Mouse (Mus musculus): ENCODE data around the gene Wt1. TPM values are rescaled to one million over a fixed set of nuclear protein-coding genes. Genes with fewer than 3 reads are reported as not detected.

Gene Wt1
- polyA plus RNA-seq, 1 experiment from 2014 or later: 3.1 TPM

DNA sequence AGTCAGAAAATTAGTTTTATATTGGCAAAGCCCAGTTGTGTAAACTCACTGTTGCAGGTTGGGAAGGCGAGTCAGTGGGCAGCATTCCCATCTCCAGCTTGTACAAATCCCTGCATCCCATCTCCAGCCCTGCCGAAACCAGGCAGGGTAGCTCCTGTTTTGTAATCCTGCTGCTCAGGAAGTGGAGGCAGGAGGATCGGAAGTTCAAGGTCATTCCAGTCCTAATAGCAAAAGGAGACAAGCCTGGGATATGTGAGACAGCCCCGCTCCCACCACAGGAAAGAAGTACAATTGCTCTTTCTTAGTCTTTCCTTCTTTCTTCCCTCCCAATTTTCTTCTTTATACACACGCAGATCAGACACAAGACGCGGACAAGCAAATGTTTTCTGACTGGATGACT lies 25.8 kb upstream of the Wt1 start:
- H3K9ac ChIP-seq: no peak overlapping the region
- no peaks in the 10 kb centered on the region for H3K4me1 ChIP-seq
- H3K27ac ChIP-seq: no peak overlapping the region
- no peaks in the 10 kb centered on the region for H3K36me3 ChIP-seq
- H3K4me3 ChIP-seq: no peak overlapping the region
- H3K9me3 ChIP-seq: no peaks in the 10 kb centered on the region
- 0 out of 2 replicates have a peak, but pooled peaks cover 3% of the 10 kb centered on the region for H3K27me3 ChIP-seq (replicated peaks)
- 76% methylated on average over 7 of the region's 7 CpGs for WGBS
- ATAC-seq (ENCODE audit: low FRiP score, low read depth): no peak
- no peak overlapping the region for H3K4me2 ChIP-seq (replicated peaks)

DNA sequence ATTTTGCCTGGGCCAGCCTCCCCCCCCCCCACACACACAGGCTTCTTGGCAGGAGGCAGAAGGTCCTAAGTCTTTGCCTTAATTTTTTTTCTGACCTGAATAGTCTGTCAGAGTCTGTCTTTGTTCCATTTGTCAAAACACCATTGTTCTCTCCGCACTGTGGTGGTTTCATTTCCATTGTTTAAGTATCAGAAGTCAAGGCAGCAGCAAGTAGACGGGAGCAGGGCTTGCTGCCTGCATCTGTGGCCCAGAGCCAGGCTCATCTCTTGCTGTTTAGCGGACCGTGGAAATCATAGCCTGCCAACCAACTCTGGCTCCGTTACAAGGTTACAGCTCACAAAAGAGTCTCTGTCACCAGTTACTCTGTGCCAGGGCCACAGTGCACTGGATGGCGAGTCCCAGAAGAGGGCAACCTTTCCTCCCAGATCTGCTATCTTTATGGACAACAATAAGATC lies 17.6 kb upstream of the Wt1 start:
- Histone ChIP-seq H3K4me2 (replicated peaks) (no peak overlapping the region), H3K27me3 (replicated peaks) (peaks cover 14% of the 10 kb centered on the region; the same call in 1 of the 2 replicates), H3K27ac (no peak overlapping the region), H3K36me3 (no peaks in the 10 kb centered on the region), H3K9ac (no peak overlapping the region), H3K4me1 (0 out of 2 replicates have a peak, but pooled peaks cover 2% of the 10 kb centered on the region), H3K9me3 (no peaks in the 10 kb centered on the region), H3K4me3 (no peak overlapping the region)
- peak; percentile 91 for ATAC-seq (ENCODE audit: low FRiP score, low read depth)
- 7% methylated on average over 6 of the region's 6 CpGs for WGBS

DNA sequence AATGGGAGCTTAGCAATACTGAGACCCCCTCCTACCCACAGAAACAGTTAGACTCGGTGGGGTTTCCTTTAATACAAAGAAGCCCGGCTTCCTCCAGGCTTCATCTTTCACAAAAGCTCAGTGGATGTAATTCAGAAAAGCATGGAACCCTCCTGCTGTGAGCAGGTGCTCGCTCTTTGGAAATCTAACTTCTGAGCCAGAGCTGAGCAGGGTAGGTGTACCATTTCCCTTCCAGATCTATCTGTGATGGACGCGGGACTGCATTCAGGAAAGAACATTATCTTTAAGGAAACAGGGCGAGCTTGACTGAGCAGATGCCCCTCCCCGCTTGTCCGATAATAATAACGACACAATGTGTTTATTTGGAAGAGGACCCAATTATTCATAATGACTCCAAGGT lies 12.3 kb upstream of the Wt1 start:
- H3K27me3 ChIP-seq (replicated peaks): peaks cover 47% of the 10 kb centered on the region
- WGBS: 15% methylated on average over 9 of the region's 9 CpGs
- H3K4me1 ChIP-seq: 0 out of 2 replicates have a peak, but pooled peaks cover 6% of the 10 kb centered on the region
- H3K4me3 ChIP-seq: no peak overlapping the region
- no peak overlapping the region for H3K27ac ChIP-seq
- no peak overlapping the region for H3K9ac ChIP-seq
- no peaks in the 10 kb centered on the region for H3K36me3 ChIP-seq
- peak; percentile 41; the same call in 1 of the 2 replicates for ATAC-seq (ENCODE audit: low FRiP score, low read depth)
- H3K9me3 ChIP-seq: no peaks in the 10 kb centered on the region
- no peak overlapping the region for H3K4me2 ChIP-seq (replicated peaks)

DNA sequence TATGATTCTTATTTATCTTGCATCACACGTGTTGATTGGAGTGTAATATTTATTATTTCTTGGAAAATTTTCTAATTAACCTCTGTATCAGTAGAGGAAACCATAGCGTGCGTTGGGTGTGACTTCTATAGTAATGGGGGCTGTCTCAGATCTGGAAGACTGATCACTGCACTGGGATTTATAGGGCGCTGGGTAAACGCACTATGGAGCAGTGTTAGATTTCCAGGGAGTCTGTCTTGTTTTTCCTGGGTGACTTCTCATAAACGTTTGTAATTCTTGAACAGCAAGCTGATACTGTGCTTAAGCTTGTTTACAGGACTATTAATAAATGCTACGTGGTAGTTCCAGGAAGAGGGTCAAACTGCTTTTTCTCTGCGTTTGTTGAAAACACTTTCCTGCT lies 8.7 kb upstream of the Wt1 start:
- Histone ChIP-seq H3K27me3 (replicated peaks) (peaks cover 75% of the 10 kb centered on the region), H3K4me3 (no peak overlapping the region), H3K36me3 (no peaks in the 10 kb centered on the region), H3K4me2 (replicated peaks) (no peak overlapping the region), H3K4me1 (peaks cover 9% of the 10 kb centered on the region), H3K9me3 (no peaks in the 10 kb centered on the region), H3K27ac (no peak overlapping the region), H3K9ac (no peak overlapping the region)
- ATAC-seq (ENCODE audit: low FRiP score, low read depth): no peak
- 65% methylated on average over 8 of the region's 8 CpGs for WGBS

DNA sequence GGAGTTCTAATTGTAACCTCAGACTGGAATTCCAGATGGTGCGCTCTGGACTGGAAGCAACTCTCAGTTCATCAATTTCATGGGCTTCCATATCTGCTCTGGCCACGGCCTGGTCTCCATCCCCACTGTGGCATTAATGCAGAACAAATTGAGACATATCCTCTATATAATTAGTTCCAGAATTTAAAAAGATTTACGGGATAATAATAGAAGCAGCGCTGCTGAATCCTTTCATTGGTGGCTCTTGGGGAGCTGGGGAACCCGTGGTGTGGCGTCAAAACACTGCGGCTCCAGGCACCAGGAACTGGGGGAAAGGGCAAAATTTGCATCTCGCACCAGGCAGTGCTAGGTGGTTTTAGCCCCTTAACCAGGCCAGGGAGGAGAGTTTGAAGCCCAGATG lies 4.1 kb upstream of the Wt1 start:
- H3K4me1 ChIP-seq: peaks cover 26% of the 10 kb centered on the region
- WGBS: under 1% methylated on average over 8 of the region's 8 CpGs
- no peaks in the 10 kb centered on the region for H3K36me3 ChIP-seq
- no peak overlapping the region for H3K4me2 ChIP-seq (replicated peaks)
- ATAC-seq (ENCODE audit: low FRiP score, low read depth): peak; percentile 49
- H3K27me3 ChIP-seq (replicated peaks): peaks cover 93% of the 10 kb centered on the region
- no peaks in the 10 kb centered on the region for H3K9me3 ChIP-seq
- H3K27ac ChIP-seq: no peak overlapping the region
- H3K4me3 ChIP-seq: no peak overlapping the region
- H3K9ac ChIP-seq: no peak overlapping the region

DNA sequence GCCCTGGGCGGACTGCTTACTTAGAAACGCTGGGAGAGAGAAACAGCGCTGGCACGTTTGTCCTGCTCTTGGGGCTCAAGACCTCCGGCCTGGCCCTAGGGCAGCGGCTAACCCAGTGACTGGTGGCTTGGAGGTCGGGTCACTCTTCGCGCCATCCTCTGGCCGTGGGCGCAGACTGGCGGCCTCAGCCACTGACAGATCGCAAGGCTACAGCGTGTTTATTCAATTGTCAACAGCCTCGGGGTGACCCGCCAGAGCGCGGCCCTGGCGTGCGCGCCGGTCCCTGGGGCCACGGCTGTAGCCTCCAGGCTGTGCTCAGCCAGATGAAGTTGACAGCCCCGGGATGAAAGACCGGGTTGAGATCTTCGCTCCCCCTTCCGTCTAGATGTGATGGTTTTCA lies 3.4 kb upstream of the Wt1 start:
- no peaks in the 10 kb centered on the region for H3K9me3 ChIP-seq
- H3K36me3 ChIP-seq: no peaks in the 10 kb centered on the region
- H3K9ac ChIP-seq: no peak overlapping the region
- WGBS: under 1% methylated on average over 27 of the region's 27 CpGs
- no peak overlapping the region for H3K27ac ChIP-seq
- peaks cover 94% of the 10 kb centered on the region for H3K27me3 ChIP-seq (replicated peaks)
- peak overlapping the region; percentile 47 for H3K4me2 ChIP-seq (replicated peaks)
- peak overlapping the region; percentile 15 for H3K4me3 ChIP-seq
- peaks cover 30% of the 10 kb centered on the region for H3K4me1 ChIP-seq
- no peak for ATAC-seq (ENCODE audit: low FRiP score, low read depth)

DNA sequence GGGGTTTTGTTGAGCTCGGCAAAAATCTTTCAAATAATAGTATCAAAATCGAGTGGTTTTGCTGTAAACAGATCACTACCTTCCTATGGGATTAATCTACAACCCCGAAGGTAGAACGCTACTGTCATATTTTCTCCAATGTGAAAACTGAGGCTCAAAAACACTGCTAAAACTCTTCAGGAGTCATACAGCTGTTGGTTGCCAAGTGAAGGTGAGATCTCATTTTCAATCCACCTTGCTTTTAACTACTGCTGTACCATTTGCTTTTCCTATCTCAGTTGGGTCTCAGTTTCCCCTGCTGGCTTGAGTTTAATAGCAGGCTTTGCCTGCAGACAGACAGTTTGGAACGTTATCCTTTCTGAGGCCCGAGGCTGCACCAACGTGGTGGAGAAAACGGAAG lies 2.9 kb upstream of the Wt1 start:
- Histone ChIP-seq H3K36me3 (no peaks in the 10 kb centered on the region), H3K27me3 (replicated peaks) (peaks cover 96% of the 10 kb centered on the region), H3K9me3 (no peaks in the 10 kb centered on the region), H3K4me2 (replicated peaks) (no peak overlapping the region), H3K9ac (no peak overlapping the region), H3K27ac (no peak overlapping the region), H3K4me1 (peaks cover 30% of the 10 kb centered on the region), H3K4me3 (no peak overlapping the region)
- 1% methylated on average over 8 of the region's 8 CpGs for WGBS
- ATAC-seq (ENCODE audit: low FRiP score, low read depth): no peak

DNA sequence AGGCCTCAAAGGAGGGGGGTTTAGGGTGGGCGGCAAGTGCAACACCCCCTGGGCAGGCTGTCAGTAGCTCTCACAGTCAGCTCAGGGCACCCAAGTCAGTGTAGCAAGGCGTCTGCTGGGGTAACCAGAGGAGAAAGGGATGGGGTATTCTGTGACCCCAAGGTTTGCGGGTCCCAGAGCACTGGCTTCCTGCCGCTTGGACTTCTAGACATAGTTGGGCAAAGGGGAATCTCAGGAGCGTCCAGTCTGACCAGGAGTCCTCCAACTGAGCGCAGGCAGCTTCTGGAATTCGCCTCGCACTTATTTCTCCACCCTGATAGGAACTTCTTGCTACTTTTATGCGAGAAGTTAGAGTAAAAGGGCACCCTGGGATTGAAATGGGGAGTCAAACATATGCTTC lies 2.4 kb upstream of the Wt1 start:
- Histone ChIP-seq H3K27me3 (replicated peaks) (peaks cover 96% of the 10 kb centered on the region), H3K4me3 (no peak overlapping the region), H3K9ac (no peak overlapping the region), H3K9me3 (no peaks in the 10 kb centered on the region), H3K4me1 (peaks cover 30% of the 10 kb centered on the region), H3K36me3 (no peaks in the 10 kb centered on the region), H3K27ac (no peak overlapping the region), H3K4me2 (replicated peaks) (no peak overlapping the region)
- 2% methylated on average over 9 of the region's 9 CpGs for WGBS
- ATAC-seq (ENCODE audit: low FRiP score, low read depth): no peak

DNA sequence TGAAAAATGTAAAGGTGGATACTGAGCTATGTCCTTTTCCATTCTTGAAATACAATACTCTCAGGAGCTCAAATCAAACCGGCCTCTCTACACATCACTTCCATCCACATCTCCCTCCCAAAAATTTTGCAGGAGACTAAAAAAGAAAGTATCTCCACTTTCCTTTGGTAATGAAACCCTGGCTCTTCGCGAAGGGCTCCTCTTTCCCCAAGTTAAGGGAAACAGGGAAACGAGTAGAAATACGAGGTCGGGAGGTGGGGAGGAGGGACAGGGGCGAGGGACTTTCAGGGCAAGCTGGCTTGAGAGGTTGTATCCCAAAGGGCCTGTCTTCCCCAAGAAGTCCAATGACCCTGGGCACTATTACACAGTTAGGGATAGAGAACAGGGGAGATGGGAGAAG lies 1.9 kb upstream of the Wt1 start:
- ATAC-seq (ENCODE audit: low FRiP score, low read depth): no peak
- under 1% methylated on average over 7 of the region's 7 CpGs for WGBS

DNA sequence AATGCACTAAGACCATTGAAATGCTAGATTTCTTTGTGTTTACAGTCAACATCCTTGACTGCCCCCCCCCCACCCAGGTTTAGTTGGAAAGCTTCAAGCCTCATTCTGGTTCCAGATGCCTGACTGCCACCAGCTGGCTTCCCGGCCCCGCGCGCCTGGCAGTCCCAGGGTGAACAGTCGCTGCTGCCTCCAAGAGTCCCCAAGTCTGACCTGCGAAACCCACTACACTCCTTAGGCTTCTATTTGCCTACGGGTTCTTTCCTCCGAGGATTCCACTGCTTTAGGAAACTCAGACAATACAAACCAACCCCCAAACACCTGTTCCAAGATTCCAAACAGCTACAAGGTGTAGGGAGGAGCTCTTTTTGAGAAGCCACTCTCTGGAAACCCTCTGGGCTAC lies 1.1 kb upstream of the Wt1 start:
- H3K9ac ChIP-seq: no peak overlapping the region
- no peak overlapping the region for H3K27ac ChIP-seq
- peaks cover 30% of the 10 kb centered on the region for H3K4me1 ChIP-seq
- WGBS: under 1% methylated on average over 8 of the region's 8 CpGs
- no peak overlapping the region for H3K4me2 ChIP-seq (replicated peaks)
- no peaks in the 10 kb centered on the region for H3K9me3 ChIP-seq
- H3K27me3 ChIP-seq (replicated peaks): peaks cover 97% of the 10 kb centered on the region
- no peaks in the 10 kb centered on the region for H3K36me3 ChIP-seq
- no peak for ATAC-seq (ENCODE audit: low FRiP score, low read depth)
- H3K4me3 ChIP-seq: no peak overlapping the region

More for the DNA sequence above, 1.9 kb upstream of the Wt1 start:
- Histone ChIP-seq H3K9ac (no peak overlapping the region), H3K36me3 (no peaks in the 10 kb centered on the region), H3K27me3 (replicated peaks) (peaks cover 97% of the 10 kb centered on the region), H3K9me3 (no peaks in the 10 kb centered on the region), H3K4me2 (replicated peaks) (no peak overlapping the region), H3K4me1 (peaks cover 30% of the 10 kb centered on the region), H3K27ac (no peak overlapping the region), H3K4me3 (no peak overlapping the region)

DNA sequence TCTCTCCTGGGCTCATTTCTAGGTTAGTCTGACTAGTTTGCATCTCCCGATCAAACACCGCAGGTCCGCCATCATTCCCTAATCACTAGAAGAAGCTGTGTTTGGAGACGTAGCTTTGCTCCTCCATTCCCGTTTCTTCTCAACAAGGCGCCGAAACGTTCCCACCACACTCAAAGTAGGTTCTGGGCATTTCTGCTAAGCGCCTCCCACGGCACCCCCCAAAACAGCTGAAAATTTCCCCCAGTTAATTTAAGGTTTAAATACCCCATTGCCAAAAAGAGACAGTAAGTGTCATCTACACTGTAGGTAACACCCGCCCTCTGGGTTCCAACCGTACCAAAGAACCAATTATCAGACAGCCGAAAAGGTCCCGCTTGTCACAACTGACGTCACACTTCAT lies 688 bp upstream of the Wt1 start:
- no peaks in the 10 kb centered on the region for H3K9me3 ChIP-seq
- no peak overlapping the region for H3K9ac ChIP-seq
- peaks cover 30% of the 10 kb centered on the region for H3K4me1 ChIP-seq
- 2% methylated on average over 15 of the region's 15 CpGs for WGBS
- H3K27ac ChIP-seq: no peak overlapping the region
- ATAC-seq (ENCODE audit: low FRiP score, low read depth): no peak
- peaks cover 97% of the 10 kb centered on the region for H3K27me3 ChIP-seq (replicated peaks)
- no peak overlapping the region for H3K4me2 ChIP-seq (replicated peaks)
- H3K4me3 ChIP-seq: no peak overlapping the region
- H3K36me3 ChIP-seq: no peaks in the 10 kb centered on the region

DNA sequence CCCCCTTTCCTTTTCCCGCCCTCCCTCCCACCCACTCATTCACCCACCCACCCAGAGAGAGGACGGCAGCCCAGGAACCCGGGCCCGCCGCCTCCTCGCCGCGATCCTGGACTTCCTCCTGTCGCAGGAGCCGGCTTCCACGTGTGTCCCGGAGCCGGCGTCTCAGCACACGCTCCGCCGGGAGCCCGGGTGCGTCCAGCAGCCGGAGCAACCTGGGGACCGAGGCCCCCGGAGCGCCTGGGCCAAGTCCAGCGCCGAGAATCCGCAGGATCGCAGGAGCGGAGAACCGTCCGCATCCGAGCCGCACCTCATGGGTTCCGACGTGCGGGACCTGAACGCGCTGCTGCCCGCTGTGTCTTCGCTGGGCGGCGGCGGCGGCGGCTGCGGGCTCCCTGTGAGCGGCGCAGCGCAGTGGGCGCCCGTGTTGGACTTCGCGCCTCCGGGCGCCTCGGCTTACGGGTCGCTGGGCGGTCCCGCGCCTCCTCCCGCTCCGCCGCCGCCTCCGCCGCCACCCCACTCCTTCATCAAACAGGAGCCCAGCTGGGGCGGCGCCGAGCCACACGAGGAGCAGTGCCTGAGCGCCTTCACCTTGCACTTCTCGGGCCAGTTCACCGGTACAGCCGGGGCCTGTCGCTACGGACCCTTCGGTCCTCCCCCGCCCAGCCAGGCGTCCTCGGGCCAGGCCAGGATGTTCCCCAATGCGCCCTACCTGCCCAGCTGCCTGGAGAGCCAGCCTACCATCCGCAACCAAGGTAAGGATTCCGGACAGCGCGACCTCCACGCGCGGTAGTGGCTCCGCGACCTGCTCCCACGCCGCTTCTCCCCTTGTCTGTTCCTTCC lies 582 bp downstream of the Wt1 start:
- peak overlapping the region; percentile 23 for H3K4me3 ChIP-seq
- no peaks in the 10 kb centered on the region for H3K36me3 ChIP-seq
- peak; percentile 14 for ATAC-seq (ENCODE audit: low FRiP score, low read depth)
- no peaks in the 10 kb centered on the region for H3K9me3 ChIP-seq
- H3K4me2 ChIP-seq (replicated peaks): peak overlapping the region; percentile 53
- H3K27me3 ChIP-seq (replicated peaks): peaks cover 97% of the 10 kb centered on the region
- WGBS: 1% methylated on average over 91 of the region's 92 CpGs
- H3K9ac ChIP-seq: 0 out of 2 replicates have a peak overlapping the region, but pooled peaks have one; percentile 35
- H3K4me1 ChIP-seq: peaks cover 27% of the 10 kb centered on the region
- no peak overlapping the region for H3K27ac ChIP-seq
